Mouse (Mus musculus): Measurements from ENCODE around the gene Ano1.

Ano1 gene

GRCm38 (mm10) chr7:144697870-144698269, 53.9 kb downstream of the Ano1 start:
- no peak for DNase-seq (ENCODE audit: low spot score in 2 of 2)

DNA sequence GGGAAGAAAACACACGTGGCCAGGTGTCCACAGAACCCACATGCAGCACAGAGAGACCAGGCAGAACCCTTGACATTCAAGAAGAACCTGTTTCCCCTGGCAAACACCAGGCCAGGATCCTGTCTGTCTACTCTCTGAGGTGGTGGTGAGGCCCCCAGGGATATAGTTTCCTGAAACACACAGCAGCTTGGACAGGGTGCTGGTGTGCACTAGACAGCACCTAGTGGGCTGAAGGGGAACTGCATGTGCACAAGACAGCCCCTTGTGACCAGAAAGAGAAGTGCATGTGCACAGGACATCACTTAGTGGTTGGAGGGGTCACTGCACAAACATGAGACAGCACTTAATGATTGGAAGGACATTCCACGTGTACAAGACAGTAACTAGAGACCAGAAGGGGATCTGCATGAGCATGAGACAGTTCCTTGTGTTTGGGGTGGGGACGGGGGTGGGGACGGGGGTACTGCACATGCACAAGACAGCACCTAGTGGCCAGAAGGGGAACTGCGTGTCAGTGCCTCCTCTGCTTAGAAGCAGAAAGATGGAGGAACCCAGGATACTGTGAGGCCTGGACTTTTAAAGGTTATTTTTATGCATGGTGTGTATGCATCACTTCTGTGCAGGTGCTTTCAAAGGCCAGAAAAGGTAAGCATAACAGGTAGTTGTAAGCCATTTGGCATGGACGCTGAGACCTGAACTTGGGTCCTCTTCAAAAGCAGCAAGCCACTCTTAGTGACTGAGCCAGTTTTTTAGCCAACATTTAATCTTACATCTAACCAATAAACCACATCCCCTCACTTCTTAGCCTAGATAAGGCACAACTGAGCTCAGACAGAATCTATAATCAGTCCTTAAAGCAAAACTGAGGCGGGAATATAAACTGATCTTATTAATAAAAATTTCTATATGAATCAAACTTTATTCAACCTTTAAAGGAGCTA, 54.7 kb downstream of the Ano1 start:
- no peak for DNase-seq (ENCODE audit: low spot score in 2 of 2)

DNA sequence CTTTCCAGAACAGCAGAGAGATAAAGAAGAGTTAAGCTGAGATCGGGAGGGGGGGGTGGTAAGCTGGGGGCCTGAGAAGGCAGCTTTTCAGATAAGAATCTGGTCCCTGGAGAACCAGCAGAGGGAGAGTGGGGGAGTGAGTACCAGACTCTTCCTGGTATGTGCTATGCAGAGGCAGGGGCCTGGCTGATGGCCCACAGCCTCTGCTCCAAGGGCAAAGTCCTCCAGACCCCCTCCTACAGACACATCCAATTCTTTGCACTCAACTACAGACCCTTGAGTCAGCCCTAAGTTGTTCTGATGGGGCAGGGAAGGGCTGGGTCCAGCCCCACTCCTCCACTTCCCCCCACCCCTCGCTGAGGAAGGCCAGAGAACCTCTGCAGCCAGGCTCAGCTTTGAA, 61.9 kb downstream of the Ano1 start:
- no peak for DNase-seq (ENCODE audit: low spot score in 2 of 2)

DNA sequence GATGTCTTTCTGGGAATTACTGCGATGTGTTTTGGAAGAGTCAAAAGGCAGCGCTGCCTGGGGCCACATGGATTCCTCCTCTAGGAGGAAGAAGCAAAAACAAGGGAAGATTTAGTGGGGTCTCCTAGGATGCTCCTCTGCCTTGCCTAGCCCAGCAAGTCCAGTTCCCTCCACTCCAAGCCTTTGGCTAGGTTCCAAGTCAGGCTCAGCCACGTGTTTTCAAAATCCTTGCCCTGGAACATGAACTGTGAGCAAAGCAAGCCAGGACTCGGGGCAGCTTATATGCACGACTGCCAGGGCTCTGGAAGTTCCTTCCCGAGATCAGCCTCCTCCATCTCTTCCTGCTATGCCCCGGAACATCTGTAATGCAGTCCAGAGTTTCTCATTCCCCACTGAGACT, 62.6 kb downstream of the Ano1 start:
- DNase-seq (ENCODE audit: low spot score in 2 of 2), result no peak

GRCm38 (mm10) chr7:144687663-144688381, 64.0 kb downstream of the Ano1 start:
- DNase-seq (ENCODE audit: low spot score in 2 of 2), result no peak

- no peak for DNase-seq (ENCODE audit: low spot score in 2 of 2)
Measured at GRCm38 (mm10) chr7:144684947-144685346, 66.8 kb downstream of the Ano1 start.

GRCm38 (mm10) chr7:144684467-144684866, 67.3 kb downstream of the Ano1 start:
- no peak for DNase-seq (ENCODE audit: low spot score in 2 of 2)

DNA sequence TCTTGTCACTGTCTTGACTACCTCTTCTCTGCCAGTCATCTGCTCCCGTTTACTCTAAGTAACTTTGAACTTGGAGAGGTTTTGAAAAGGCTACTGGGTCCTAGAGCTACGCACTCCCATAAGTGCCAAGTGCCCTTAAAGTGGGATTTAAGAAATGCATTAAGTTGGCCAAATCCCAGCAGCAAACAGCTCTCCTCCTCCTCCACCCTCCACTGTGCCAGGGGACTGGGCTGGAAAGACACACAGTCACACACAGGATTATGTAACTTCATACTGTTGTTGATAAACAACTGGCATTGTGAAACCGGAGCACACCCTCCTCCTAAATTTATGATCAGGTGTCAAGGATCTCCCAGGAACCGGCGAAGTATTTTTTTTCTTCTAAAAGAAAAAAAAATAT, 71.7 kb downstream of the Ano1 start:
- no peak for DNase-seq (ENCODE audit: low spot score in 2 of 2)

DNA sequence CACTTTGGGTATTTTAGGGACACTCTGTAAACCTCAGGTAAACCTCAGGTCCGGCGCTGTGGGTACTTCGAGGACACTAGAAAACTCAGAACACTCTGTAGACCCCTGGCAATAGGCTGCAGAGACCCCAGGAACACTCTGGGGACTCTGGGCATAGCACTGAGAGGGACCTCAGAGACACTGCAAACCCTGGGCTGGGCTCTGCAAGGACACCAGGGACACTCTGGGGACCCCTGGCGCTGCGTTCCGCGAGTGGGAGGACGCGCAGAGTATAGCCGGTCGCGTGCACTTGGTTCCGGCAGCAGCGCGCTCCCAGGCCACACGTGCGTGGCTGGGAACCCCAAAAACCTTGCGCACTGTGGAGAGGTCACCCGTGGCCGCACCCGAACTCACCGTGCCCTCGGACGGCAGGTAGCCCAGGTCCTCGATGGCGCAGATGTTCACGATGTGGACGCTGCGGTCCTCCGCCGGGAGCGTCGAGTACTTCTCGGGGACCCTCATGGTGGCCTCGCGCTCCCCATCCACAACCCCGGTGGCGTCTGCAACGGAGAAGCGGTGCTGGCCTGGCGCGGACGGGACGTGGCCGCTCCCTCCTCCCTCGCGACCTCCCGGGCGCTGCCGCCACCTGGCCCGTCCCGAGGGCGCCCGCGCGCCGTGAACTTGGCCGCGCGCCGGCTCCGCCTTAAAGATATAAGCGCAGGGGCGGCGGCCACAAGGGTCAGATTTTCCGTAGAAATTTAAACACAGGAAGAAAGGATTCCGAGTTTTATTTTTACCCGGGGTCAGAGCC, 73.3 kb downstream of the Ano1 start:
- DNase-seq (ENCODE audit: low spot score in 2 of 2), result no peak

DNA sequence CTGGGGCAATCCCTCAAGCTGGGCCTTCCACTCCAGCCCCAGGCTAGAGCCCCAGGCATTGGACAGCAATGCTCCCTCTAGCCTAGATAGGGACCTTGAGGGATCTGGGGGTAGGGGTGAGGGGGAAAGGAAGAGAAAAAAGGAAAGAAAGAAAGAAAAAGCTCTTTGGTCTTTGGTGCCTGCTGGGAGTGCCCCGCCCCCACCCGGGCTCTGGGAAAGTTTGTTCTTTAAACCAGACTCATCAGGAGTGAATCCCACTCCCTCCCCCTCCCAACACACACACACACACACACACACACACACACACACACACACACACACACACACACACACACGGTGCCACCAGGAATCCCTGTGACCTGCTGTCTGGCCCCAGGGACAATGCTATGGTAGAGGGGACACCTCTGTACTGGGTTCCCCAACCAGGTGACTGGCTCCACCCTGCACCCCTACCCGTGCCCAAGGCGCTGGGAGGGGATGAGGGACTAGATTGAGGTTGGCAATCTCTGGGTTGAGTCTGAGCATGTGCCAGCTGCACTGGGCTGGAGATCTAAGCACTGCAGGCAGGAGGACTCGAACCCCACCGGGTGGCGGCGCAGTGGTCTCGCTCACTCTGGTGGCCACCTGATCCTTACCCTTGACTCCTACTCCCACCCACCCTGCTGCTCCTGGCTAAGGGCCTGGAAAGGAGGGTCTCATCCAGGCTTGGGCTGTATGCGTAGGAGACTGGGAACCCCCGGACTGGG, 74.3 kb downstream of the Ano1 start:
- no peak for DNase-seq (ENCODE audit: low spot score in 2 of 2)

DNA sequence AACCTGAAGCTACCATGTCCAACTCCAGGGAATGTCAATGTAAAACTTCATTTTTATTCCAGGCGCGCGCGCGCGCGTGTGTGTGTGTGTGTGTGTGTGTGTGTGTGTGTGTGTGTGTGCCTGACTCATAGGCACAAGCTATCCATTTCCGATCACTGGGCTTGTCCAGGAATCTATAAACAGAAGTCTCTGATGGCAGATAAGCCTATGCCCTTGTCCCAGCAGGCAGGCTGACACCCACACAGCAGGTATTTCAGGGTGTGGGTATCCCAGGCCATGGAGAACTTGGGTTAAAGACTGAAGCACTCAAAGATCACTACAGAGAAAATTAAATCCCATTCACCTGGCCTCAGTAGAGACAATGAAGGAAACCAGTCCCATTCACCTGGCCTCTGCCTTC, 76.1 kb downstream of the Ano1 start:
- no peak for DNase-seq (ENCODE audit: low spot score in 2 of 2)

DNA sequence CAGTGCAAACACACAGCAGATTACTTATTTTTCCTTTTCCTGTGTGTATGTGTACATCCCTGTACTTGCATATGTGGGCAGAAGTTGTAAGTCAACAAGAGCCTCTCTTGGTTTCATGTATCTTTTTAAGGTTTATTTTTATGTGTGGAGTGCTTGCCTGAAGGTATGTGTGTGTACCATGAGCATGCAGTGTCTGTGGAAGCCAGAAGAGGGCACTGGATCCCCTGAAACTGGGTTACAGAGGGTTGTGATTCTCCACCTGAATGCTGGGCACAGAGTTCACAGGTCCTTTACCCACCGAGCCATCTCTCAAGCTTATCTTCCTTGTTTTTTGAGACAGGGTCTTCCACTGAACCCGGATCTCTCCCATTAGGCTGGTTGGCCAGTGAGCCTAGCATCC, 81.9 kb downstream of the Ano1 start:
- no peak for DNase-seq (ENCODE audit: low spot score in 2 of 2)

GRCm38 (mm10) chr7:144668603-144669278, 83.0 kb downstream of the Ano1 start:
- no peak for DNase-seq (ENCODE audit: low spot score in 2 of 2)

- no peak for DNase-seq (ENCODE audit: low spot score in 2 of 2)
Measured at GRCm38 (mm10) chr7:144667091-144667490, 84.7 kb downstream of the Ano1 start.

GRCm38 (mm10) chr7:144665585-144665984, 86.2 kb downstream of the Ano1 start:
- DNase-seq (ENCODE audit: low spot score in 2 of 2), result no peak

GRCm38 (mm10) chr7:144663566-144663965, 88.2 kb downstream of the Ano1 start:
- no peak for DNase-seq (ENCODE audit: low spot score in 2 of 2)

DNA sequence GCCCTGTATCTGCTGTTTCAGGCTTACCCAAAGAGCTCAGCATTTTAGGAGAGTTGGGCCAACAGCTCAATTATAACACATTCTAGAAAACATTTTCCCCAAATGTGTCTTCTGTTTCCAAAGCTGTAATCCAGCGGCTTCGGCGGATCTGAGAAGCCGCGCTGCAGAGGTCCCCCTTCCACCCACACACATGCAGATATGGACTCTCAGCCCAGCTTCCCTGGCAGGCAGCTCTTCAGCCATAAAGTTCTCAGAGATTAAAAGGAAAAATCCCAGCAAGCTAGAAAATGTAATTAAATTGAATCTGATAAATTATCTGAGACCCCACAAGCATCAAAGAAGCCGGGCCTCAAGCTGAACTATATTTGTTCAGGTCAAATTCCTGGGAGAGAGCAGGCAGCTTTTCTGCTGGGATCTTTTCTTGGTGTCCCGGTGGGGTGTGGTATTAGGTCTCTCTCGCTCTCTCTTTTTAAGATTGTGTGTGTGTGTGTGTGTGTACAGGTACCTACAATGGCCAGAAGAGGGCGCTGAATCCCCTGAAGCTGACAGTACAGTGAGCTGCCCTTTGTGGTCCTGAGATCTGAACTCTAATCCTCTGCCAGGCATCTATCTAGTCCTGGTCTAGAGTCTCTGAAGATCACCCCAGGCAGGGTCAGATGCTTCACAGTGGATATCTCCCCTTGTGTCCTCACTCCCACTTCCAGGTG, 95.4 kb downstream of the Ano1 start:
- DNase-seq (ENCODE audit: low spot score in 2 of 2), result peak in 1 of 2 experiments; percentile 7

GRCm38 (mm10) chr7:144653681-144654425, 97.9 kb downstream of the Ano1 start:
- DNase-seq (ENCODE audit: low spot score in 2 of 2), result peak; percentile 24 to 66

DNA sequence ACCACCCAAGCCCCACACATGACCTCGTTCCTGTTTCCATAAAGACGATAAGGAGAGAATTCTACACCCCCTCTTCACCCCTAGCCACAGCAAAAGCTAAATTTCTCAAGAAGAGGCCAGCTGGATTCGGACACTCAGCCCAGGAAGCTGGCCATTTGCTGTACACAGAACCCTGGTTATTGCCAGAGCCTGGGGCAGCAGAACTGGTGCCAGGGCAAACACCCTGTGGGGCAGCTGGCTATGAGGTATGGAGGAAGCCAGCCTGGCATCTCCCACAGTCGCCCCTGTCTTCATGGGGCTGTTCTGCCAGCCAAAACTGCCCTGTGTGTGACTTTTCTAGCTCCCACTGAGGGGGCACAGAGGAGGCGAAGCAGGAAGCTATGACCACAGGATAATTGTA, 104.2 kb downstream of the Ano1 start:
- no peak for DNase-seq (ENCODE audit: low spot score in 2 of 2)

DNA sequence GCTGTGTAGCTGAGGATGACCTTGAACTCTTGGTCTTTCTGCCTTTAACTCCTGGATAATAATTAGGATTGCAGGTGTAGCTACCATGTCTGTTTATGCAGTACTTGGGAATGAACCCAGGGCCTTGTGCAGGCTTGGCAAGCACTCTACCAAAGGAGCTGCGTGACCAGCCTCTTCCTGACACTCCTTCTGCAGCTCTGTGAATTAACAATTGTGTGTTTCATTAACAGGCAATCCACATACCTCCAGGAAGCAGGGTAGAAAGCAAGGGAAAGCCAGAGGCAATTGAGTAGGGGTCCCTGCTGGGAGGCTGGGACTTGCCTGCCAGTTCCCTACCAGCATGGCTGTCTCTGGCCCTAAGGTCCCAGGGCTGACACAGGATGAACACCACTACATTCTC, 111.0 kb downstream of the Ano1 start:
- no peak for DNase-seq (ENCODE audit: low spot score in 2 of 2)

Measured in right cerebral cortex, adult 2 months (tissue).